Mouse (Mus musculus) kidney, embryonic 15.5 days (tissue): ENCODE measurements around the gene Gm5141. TPM values are rescaled to one million over a fixed set of nuclear protein-coding genes. Genes with fewer than 3 reads are reported as not detected.
"Not testable (repeated sequence)": the region's sequence is repeated elsewhere in the genome, so short reads cannot be mapped to it uniquely, and the experiment has no call there.

Source experiments
- ATAC-seq: fragments of 200-750 bp; cut with Nextera tagmentation; replicated peaks from 2 replicates; pipeline ENCODE4 v1.8.0; 2017; ENCODE audit warnings: moderate TSS enrichment; ENCODE audit not compliant: low FRiP score
- H3K27ac ChIP-seq: fragments of 300-500 bp; sonication (generic); 2 replicates; pipeline ENCODE4 v1.5.1; 2015; ENCODE audit warnings: mild to moderate bottlenecking, inconsistent platforms
- H3K27me3 ChIP-seq: fragments of 300-500 bp; sonication (generic); 2 replicates; pipeline ENCODE4 v1.6.1; 2015; ENCODE audit warnings: inconsistent platforms
- H3K36me3 ChIP-seq: fragments of 300-500 bp; sonication (generic); 2 replicates; pipeline ENCODE4 v1.6.1; 2015; ENCODE audit warnings: inconsistent platforms
- H3K4me1 ChIP-seq: fragments of 300-500 bp; sonication (generic); 2 replicates; pipeline ENCODE4 v1.6.1; 2015; ENCODE audit warnings: inconsistent platforms
- H3K4me2 ChIP-seq: fragments of 300-500 bp; sonication (generic); 2 replicates; pipeline ENCODE4 v1.6.1; 2015; ENCODE audit warnings: moderate library complexity, mild to moderate bottlenecking, inconsistent platforms
- H3K4me3 ChIP-seq: fragments of 300-500 bp; sonication (generic); replicated peaks from 2 replicates; pipeline ENCODE4 v1.5.1; 2015; ENCODE audit warnings: mild to moderate bottlenecking, inconsistent platforms
- H3K9ac ChIP-seq: fragments of 300-500 bp; sonication (generic); 2 replicates; pipeline ENCODE4 v1.6.1; 2015; ENCODE audit warnings: mild to moderate bottlenecking, inconsistent platforms
- H3K9me3 ChIP-seq: fragments of 300-500 bp; sonication (generic); replicated peaks from 2 replicates; pipeline ENCODE4 v1.6.1; 2016; ENCODE audit warnings: inconsistent platforms
- WGBS: fragments of 180-500 bp; shearing (Covaris S2); methylation state at CpG from one replicate; pipeline ENCODE4 v1.1.7; 2015; ENCODE audit warnings: mixed read lengths; 5-methylcytosine and 5-hydroxymethylcytosine counted together
- polyA plus RNA-seq: library from polyadenylated mRNA; unstranded; fragments of >200 nt; fragmentation: Nextera tagmentation; extraction: Ambion mirVana; gene quantifications from 2 replicates; pipeline ENCODE4 v1.2.1, GENCODE M21; 2015

The Gm5141 gene
- 10.3 and 12.5 TPM in 2 replicates for polyA plus RNA-seq

GRCm38 (mm10) chr13:62785199-62786134 is at the start of gene Gm5141:
Gene Gm5141 (minus strand): TSS chr13:62785808.
- WGBS: 2% methylated on average over 23 of the region's 23 CpGs
- H3K27me3 ChIP-seq, H3K4me1 ChIP-seq, H3K9me3 ChIP-seq: not testable (repeated sequence)
- Histone ChIP-seq H3K4me3 (peak within 1 kb of the TSS; percentile 59), H3K9ac (peak within 1 kb of the TSS; percentile 53), H3K27ac (0 out of 2 replicates have a peak within 1 kb of the TSS, but pooled peaks have one; percentile 54), H3K36me3 (peaks cover 11% of the 10 kb centered on the region), H3K4me2 (peak within 1 kb of the TSS; percentile 69)
- peak; percentile 100 for ATAC-seq

- H3K4me1 ChIP-seq: no peaks in the 10 kb centered on the region
- no peak overlapping the region for H3K4me2 ChIP-seq
- no peaks in the 10 kb centered on the region for H3K9me3 ChIP-seq
- no peak overlapping the region for H3K4me3 ChIP-seq
- H3K9ac ChIP-seq: no peak overlapping the region
- no peaks in the 10 kb centered on the region for H3K27me3 ChIP-seq
- H3K36me3 ChIP-seq: no peaks in the 10 kb centered on the region
- WGBS: 46% methylated on average over 4 of the region's 4 CpGs
- ATAC-seq: no peak
- H3K27ac ChIP-seq: no peak overlapping the region
These were observed 47.7 kb upstream of the Gm5141 start for GRCm38 (mm10) chr13:62833341-62833740.

GRCm38 (mm10) chr13:62832239-62832638 is 46.6 kb upstream of the Gm5141 start:
- 80% methylated on average over 2 of the region's 2 CpGs for WGBS
- Histone ChIP-seq H3K27ac (no peak overlapping the region), H3K36me3 (no peaks in the 10 kb centered on the region), H3K9me3 (no peaks in the 10 kb centered on the region), H3K9ac (no peak overlapping the region), H3K4me3 (no peak overlapping the region), H3K4me1 (no peaks in the 10 kb centered on the region), H3K4me2 (no peak overlapping the region), H3K27me3 (no peaks in the 10 kb centered on the region)
- no peak for ATAC-seq

- not testable (repeated sequence) for H3K27ac ChIP-seq, H3K4me2 ChIP-seq, H3K4me1 ChIP-seq, H3K9ac ChIP-seq, H3K4me3 ChIP-seq, H3K27me3 ChIP-seq, H3K36me3 ChIP-seq, H3K9me3 ChIP-seq, ATAC-seq
- WGBS: 87% methylated on average over 3 of the region's 3 CpGs
These were observed 30.1 kb upstream of the Gm5141 start for GRCm38 (mm10) chr13:62815705-62816104.

- Histone ChIP-seq H3K9ac (no peak overlapping the region), H3K4me2 (peak overlapping the region; percentile 64), H3K27ac (no peak overlapping the region), H3K4me3 (peak overlapping the region; percentile 43), H3K36me3 (no peaks in the 10 kb centered on the region), H3K9me3 (no peaks in the 10 kb centered on the region), H3K4me1 (no peaks in the 10 kb centered on the region), H3K27me3 (no peaks in the 10 kb centered on the region)
- WGBS: 5% methylated on average over 32 of the region's 32 CpGs
- ATAC-seq: no peak
These were observed 27.1 kb upstream of the Gm5141 start for GRCm38 (mm10) chr13:62812713-62813112.

- not testable (repeated sequence) for H3K27me3 ChIP-seq, ATAC-seq, H3K4me1 ChIP-seq, H3K4me3 ChIP-seq, H3K36me3 ChIP-seq, H3K9me3 ChIP-seq, H3K4me2 ChIP-seq, H3K27ac ChIP-seq, H3K9ac ChIP-seq
- WGBS: 89% methylated on average over 6 of the region's 6 CpGs
These were observed 22.4 kb upstream of the Gm5141 start for GRCm38 (mm10) chr13:62807981-62808380.

GRCm38 (mm10) chr13:62786135-62786493 is 506 bp upstream of the Gm5141 start:
- H3K36me3 ChIP-seq, H3K27ac ChIP-seq, H3K4me1 ChIP-seq, H3K27me3 ChIP-seq, H3K9me3 ChIP-seq, ATAC-seq, H3K9ac ChIP-seq: not testable (repeated sequence)
- Histone ChIP-seq H3K4me3 (peak overlapping the region; percentile 59), H3K4me2 (peak overlapping the region; percentile 69)
- 61% methylated on average over 2 of the region's 2 CpGs for WGBS

- not testable (repeated sequence) for H3K9ac ChIP-seq, H3K9me3 ChIP-seq, H3K36me3 ChIP-seq, H3K27ac ChIP-seq, H3K4me3 ChIP-seq, H3K4me1 ChIP-seq, H3K27me3 ChIP-seq, ATAC-seq, H3K4me2 ChIP-seq
- 66% methylated on average over 2 of the region's 2 CpGs for whole genome bisulfite sequencing
These were observed 21.8 kb downstream of the Gm5141 start for GRCm38 (mm10) chr13:62763806-62764205.

GRCm38 (mm10) chr13:62760432-62761415 is 24.9 kb downstream of the Gm5141 start, which contains the start of gene Platr25:
Gene Platr25 (minus strand): TSS chr13:62760709.
- peak; percentile 96 for ATAC-seq
- Histone ChIP-seq H3K9ac (peak within 1 kb of the TSS; percentile 50), H3K4me3 (peak within 1 kb of the TSS; percentile 57), H3K4me2 (peak within 1 kb of the TSS; percentile 63), H3K27ac (peak within 1 kb of the TSS; percentile 58; the same call in 1 of the 2 replicates)
- not testable (repeated sequence) for H3K36me3 ChIP-seq, H3K27me3 ChIP-seq, H3K4me1 ChIP-seq, H3K9me3 ChIP-seq
- WGBS: 9% methylated on average over 20 of the region's 20 CpGs

GRCm38 (mm10) chr13:62733322-62733721 is 52.3 kb downstream of the Gm5141 start:
- H3K4me2 ChIP-seq: no peak overlapping the region
- H3K36me3 ChIP-seq: no peaks in the 10 kb centered on the region
- H3K9ac ChIP-seq: no peak overlapping the region
- 82% methylated on average over 2 of the region's 2 CpGs for WGBS
- no peak overlapping the region for H3K27ac ChIP-seq
- no peaks in the 10 kb centered on the region for H3K9me3 ChIP-seq
- H3K27me3 ChIP-seq: no peaks in the 10 kb centered on the region
- no peak for ATAC-seq
- H3K4me3 ChIP-seq: no peak overlapping the region
- H3K4me1 ChIP-seq: no peaks in the 10 kb centered on the region
